Mouse (Mus musculus): ENCODE data around the gene Ago3. TPM values are rescaled to one million over a fixed set of nuclear protein-coding genes. Genes with fewer than 3 reads are reported as not detected.

Gene Ago3
- total and polyA plus RNA-seq, 2 experiments = 4.9 to 8.6 TPM

GRCm38 (mm10) chr4:126455441-126455840, 26.1 kb upstream of the Ago3 start:
- TF ChIP-seq CTCF (IDR thresholded peaks at IDR 0.05; ENCODE audit: low read depth, low read length) (no peak), POLR2A (IDR thresholded peaks at IDR 0.05; ENCODE audit: extremely low read depth, insufficient read depth, low read length) (no peak)
- Histone ChIP-seq H3K79me2 (ENCODE audit: control insufficient read depth, insufficient read depth, low read length) (no peaks in the 10 kb centered on the region), H3K27me3 (ENCODE audit: control insufficient read depth, insufficient read depth, low read length) (no peaks in the 10 kb centered on the region), H3K36me3 (ENCODE audit: control insufficient read depth, insufficient read depth, low read length) (peaks cover 32% of the 10 kb centered on the region; the same call in 1 of the 2 replicates), H3K9ac (ENCODE audit: low read depth, low read length) (no peak overlapping the region), H3K4me3 (ENCODE audit: insufficient read depth, low read depth, low read length) (no peak overlapping the region), H3K4me1 (ENCODE audit: control insufficient read depth, insufficient read depth, low read length) (no peaks in the 10 kb centered on the region), H3K27ac (replicated peaks; ENCODE audit: insufficient read depth, low read depth, low read length) (no peak overlapping the region)
- 90% methylated on average over 7 of the region's 7 CpGs for WGBS
- no peak for DNase-seq (ENCODE audit: extremely low read depth, low read depth, low spot score)

DNA sequence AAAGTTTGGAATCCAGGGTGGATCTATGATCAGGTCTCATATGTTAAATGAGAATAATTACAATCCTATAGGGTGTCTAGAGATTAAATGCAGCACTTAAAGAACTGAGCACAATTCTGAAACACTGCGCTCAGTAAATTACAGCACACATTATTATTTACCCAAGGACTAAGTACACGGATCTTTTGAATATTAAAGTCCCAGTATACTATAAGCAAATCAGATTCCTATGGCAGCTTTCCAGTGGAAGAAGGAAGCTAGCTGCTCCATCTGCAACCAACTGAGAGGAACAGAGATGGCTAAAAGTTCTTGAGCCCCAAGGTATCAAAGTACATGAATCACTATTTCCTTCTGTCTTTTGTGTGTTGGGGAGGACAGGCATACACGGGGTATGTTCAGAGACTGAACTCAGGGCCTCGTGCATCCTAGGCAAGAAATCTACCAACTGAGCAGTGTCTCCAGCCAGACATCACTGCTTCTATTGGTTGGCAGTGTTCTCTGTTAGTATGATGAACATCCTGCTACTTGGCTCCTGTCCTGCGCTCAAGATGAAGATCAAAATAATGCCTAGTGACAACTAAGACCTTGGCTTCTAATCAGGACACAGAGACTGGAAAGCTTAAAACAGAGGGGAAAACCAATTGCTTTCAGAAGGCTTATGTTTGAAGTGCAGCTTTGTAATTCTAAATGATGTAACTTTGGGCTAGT, 25.3 kb upstream of the Ago3 start:
- Histone ChIP-seq H3K4me1 (ENCODE audit: control insufficient read depth, insufficient read depth, low read length) (no peaks in the 10 kb centered on the region), H3K4me3 (ENCODE audit: insufficient read depth, low read depth, low read length) (no peak overlapping the region), H3K9ac (ENCODE audit: low read depth, low read length) (no peak overlapping the region), H3K36me3 (ENCODE audit: control insufficient read depth, insufficient read depth, low read length) (peaks cover 30% of the 10 kb centered on the region; the same call in 1 of the 2 replicates), H3K27ac (replicated peaks; ENCODE audit: insufficient read depth, low read depth, low read length) (no peak overlapping the region), H3K27me3 (ENCODE audit: control insufficient read depth, insufficient read depth, low read length) (no peaks in the 10 kb centered on the region), H3K79me2 (ENCODE audit: control insufficient read depth, insufficient read depth, low read length) (no peaks in the 10 kb centered on the region)
- no peak for DNase-seq (ENCODE audit: extremely low read depth, low read depth, low spot score)
- WGBS = 92% methylated on average over 5 of the region's 5 CpGs
- TF ChIP-seq POLR2A (IDR thresholded peaks at IDR 0.05; ENCODE audit: extremely low read depth, insufficient read depth, low read length) (no peak), CTCF (IDR thresholded peaks at IDR 0.05; ENCODE audit: low read depth, low read length) (no peak)

DNA sequence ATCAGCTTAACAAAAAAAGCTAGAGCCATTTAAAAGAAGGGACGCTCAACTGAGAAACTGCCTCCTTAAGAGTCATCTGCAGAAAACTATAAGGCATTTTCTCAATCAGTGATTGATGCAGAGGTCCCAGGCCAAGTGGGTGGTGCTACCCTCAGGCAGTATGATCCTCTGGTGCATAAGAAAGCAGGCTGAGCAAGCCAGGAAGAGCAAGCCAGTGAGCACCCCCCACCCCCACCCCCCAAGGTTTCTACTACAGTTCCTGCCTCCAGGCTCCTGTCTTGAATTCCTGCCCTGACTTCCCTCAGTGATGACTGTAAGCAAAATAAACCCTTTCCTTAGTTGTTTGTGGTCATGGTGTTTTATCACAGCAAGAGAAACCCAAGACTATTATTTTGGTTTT, 20.9 kb upstream of the Ago3 start:
- no peaks in the 10 kb centered on the region for H3K27me3 ChIP-seq (ENCODE audit: control insufficient read depth, insufficient read depth, low read length)
- H3K9ac ChIP-seq (ENCODE audit: low read depth, low read length) = no peak overlapping the region
- no peak for TF ChIP-seq CTCF (IDR thresholded peaks at IDR 0.05; ENCODE audit: low read depth, low read length)
- no peak for TF ChIP-seq POLR2A (IDR thresholded peaks at IDR 0.05; ENCODE audit: extremely low read depth, insufficient read depth, low read length)
- H3K79me2 ChIP-seq (ENCODE audit: control insufficient read depth, insufficient read depth, low read length) = no peaks in the 10 kb centered on the region
- H3K4me1 ChIP-seq (ENCODE audit: control insufficient read depth, insufficient read depth, low read length) = no peaks in the 10 kb centered on the region
- H3K36me3 ChIP-seq (ENCODE audit: control insufficient read depth, insufficient read depth, low read length) = peaks cover 30% of the 10 kb centered on the region
- H3K4me3 ChIP-seq (ENCODE audit: insufficient read depth, low read depth, low read length) = no peak overlapping the region
- H3K27ac ChIP-seq (replicated peaks; ENCODE audit: insufficient read depth, low read depth, low read length) = no peak overlapping the region
- 100% methylated on average over 1 of the region's 1 CpGs for WGBS
- DNase-seq (ENCODE audit: extremely low read depth, low read depth, low spot score) = no peak

GRCm38 (mm10) chr4:126447126-126447525, 17.8 kb upstream of the Ago3 start:
- no peaks in the 10 kb centered on the region for H3K4me1 ChIP-seq (ENCODE audit: control insufficient read depth, insufficient read depth, low read length)

GRCm38 (mm10) chr4:126444528-126444927, 15.2 kb upstream of the Ago3 start:
- 74% methylated on average over 3 of the region's 3 CpGs for WGBS
- Histone ChIP-seq H3K9ac (ENCODE audit: low read depth, low read length) (no peak overlapping the region), H3K27ac (replicated peaks; ENCODE audit: insufficient read depth, low read depth, low read length) (no peak overlapping the region), H3K27me3 (ENCODE audit: control insufficient read depth, insufficient read depth, low read length) (no peaks in the 10 kb centered on the region), H3K36me3 (ENCODE audit: control insufficient read depth, insufficient read depth, low read length) (peaks cover 40% of the 10 kb centered on the region), H3K4me3 (ENCODE audit: insufficient read depth, low read depth, low read length) (no peak overlapping the region), H3K4me1 (ENCODE audit: control insufficient read depth, insufficient read depth, low read length) (no peaks in the 10 kb centered on the region), H3K79me2 (ENCODE audit: control insufficient read depth, insufficient read depth, low read length) (no peaks in the 10 kb centered on the region)
- no peak for TF ChIP-seq CTCF (IDR thresholded peaks at IDR 0.05; ENCODE audit: low read depth, low read length)
- no peak for TF ChIP-seq POLR2A (IDR thresholded peaks at IDR 0.05; ENCODE audit: extremely low read depth, insufficient read depth, low read length)
- DNase-seq (ENCODE audit: extremely low read depth, low read depth, low spot score) = no peak

More at GRCm38 (mm10) chr4:126447126-126447525, 17.8 kb upstream of the Ago3 start:
- Histone ChIP-seq H3K79me2 (ENCODE audit: control insufficient read depth, insufficient read depth, low read length) (no peaks in the 10 kb centered on the region), H3K36me3 (ENCODE audit: control insufficient read depth, insufficient read depth, low read length) (peaks cover 21% of the 10 kb centered on the region), H3K4me3 (ENCODE audit: insufficient read depth, low read depth, low read length) (no peak overlapping the region), H3K27ac (replicated peaks; ENCODE audit: insufficient read depth, low read depth, low read length) (no peak overlapping the region), H3K27me3 (ENCODE audit: control insufficient read depth, insufficient read depth, low read length) (no peaks in the 10 kb centered on the region), H3K9ac (ENCODE audit: low read depth, low read length) (no peak overlapping the region)
- no peak for DNase-seq (ENCODE audit: extremely low read depth, low read depth, low spot score)
- WGBS = 87% methylated on average over 7 of the region's 7 CpGs
- TF ChIP-seq POLR2A (IDR thresholded peaks at IDR 0.05; ENCODE audit: extremely low read depth, insufficient read depth, low read length) = no peak
- TF ChIP-seq CTCF (IDR thresholded peaks at IDR 0.05; ENCODE audit: low read depth, low read length) = no peak

DNA sequence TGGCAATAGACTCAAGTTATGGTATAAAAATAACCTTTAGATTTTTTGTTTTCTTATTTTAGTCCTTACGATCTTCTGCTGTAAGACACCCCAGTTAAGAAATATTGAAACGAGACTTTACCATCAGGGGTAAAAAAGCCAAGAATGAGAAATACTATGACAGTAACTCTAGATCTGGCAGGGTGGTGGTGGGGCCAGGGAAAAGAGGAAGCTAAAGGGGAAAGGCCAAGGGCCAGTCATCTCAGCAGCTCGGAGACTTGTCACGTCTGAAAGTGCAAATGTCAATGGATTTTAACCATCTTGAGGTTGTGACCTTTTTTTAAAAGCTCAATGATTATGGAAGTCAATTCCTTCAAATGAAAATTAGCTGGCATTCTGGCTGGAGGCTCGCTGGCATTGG, 8.9 kb upstream of the Ago3 start:
- TF ChIP-seq CTCF (IDR thresholded peaks at IDR 0.05; ENCODE audit: low read depth, low read length) (no peak), POLR2A (IDR thresholded peaks at IDR 0.05; ENCODE audit: extremely low read depth, insufficient read depth, low read length) (no peak)
- H3K27ac ChIP-seq (replicated peaks; ENCODE audit: insufficient read depth, low read depth, low read length) = no peak overlapping the region
- 73% methylated on average over 5 of the region's 5 CpGs for WGBS

More for the DNA sequence above, 8.9 kb upstream of the Ago3 start:
- Histone ChIP-seq H3K4me1 (ENCODE audit: control insufficient read depth, insufficient read depth, low read length) (no peaks in the 10 kb centered on the region), H3K9ac (ENCODE audit: low read depth, low read length) (no peak overlapping the region), H3K4me3 (ENCODE audit: insufficient read depth, low read depth, low read length) (no peak overlapping the region), H3K36me3 (ENCODE audit: control insufficient read depth, insufficient read depth, low read length) (peaks cover 28% of the 10 kb centered on the region), H3K27me3 (ENCODE audit: control insufficient read depth, insufficient read depth, low read length) (no peaks in the 10 kb centered on the region), H3K79me2 (ENCODE audit: control insufficient read depth, insufficient read depth, low read length) (no peaks in the 10 kb centered on the region)
- peak; percentile 10 for DNase-seq (ENCODE audit: extremely low read depth, low read depth, low spot score)
